Mouse (Mus musculus): Measurements from ENCODE around the gene Scd2. TPM values are rescaled to one million over a fixed set of nuclear protein-coding genes. Genes with fewer than 3 reads are reported as not detected.

The Scd2 gene
- total and polyA plus RNA-seq, 2 experiments from 2014 or later, result 61.2 to 307 TPM

GRCm38 (mm10) chr19:44302901-44303300, 9.4 kb downstream of the Scd2 start:
- no peak for ATAC-seq (ENCODE audit: insufficient read depth, low read depth)

DNA sequence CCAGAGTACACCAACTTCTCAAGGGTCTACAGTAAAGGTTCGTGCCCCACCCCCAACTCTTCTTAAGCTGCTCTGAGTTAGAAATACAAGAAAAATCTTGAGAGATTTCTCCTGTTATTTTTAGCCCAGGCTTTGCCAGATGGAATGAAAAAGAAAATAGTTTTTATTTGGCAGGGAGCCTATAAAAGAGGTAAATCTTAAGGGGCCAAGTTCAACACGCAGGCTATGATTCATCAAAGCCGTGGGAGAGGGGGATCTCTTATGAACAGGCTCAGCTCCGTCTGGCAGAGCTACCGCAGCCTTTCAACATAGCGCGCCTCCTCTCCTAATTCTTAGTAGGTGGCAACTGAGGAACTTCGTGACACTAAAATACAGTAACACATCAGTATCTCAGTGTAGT, 10.0 kb downstream of the Scd2 start:
- WGBS, result 53% methylated on average over 8 of the region's 8 CpGs
- H3K4me1 ChIP-seq (ENCODE audit: control insufficient read depth, insufficient read depth), result peaks cover 14% of the 10 kb centered on the region
- no peak overlapping the region for H3K27ac ChIP-seq (ENCODE audit: low read depth)

More at GRCm38 (mm10) chr19:44302901-44303300, 9.4 kb downstream of the Scd2 start:
- 78% methylated on average over 11 of the region's 11 CpGs for WGBS
- TF ChIP-seq EP300 (IDR thresholded peaks at IDR 0.05; ENCODE audit: low read depth), result no peak
- no peak for TF ChIP-seq CTCF (IDR thresholded peaks at IDR 0.05; ENCODE audit: low read depth)
- peaks cover 93% of the 10 kb centered on the region for H3K36me3 ChIP-seq (replicated peaks; ENCODE audit: control insufficient read depth, insufficient read depth, low read length)
- no peak overlapping the region for H3K27ac ChIP-seq (ENCODE audit: low read depth)
- no peak overlapping the region for H3K9ac ChIP-seq (replicated peaks; ENCODE audit: low read depth, low read length)
- no peaks in the 10 kb centered on the region for H3K27me3 ChIP-seq (ENCODE audit: control insufficient read depth, insufficient read depth, low read length)
- no peak overlapping the region for H3K4me2 ChIP-seq (ENCODE audit: low read depth, low read length)
- H3K4me1 ChIP-seq (ENCODE audit: control insufficient read depth, insufficient read depth), result peaks cover 20% of the 10 kb centered on the region
- H3K4me3 ChIP-seq (ENCODE audit: low read depth, low read length), result no peak overlapping the region
- no peak for DNase-seq (ENCODE audit: low spot score)
- no peaks in the 10 kb centered on the region for H3K9me3 ChIP-seq (replicated peaks; ENCODE audit: control insufficient read depth, low read length)

GRCm38 (mm10) chr19:44304419-44304818, 10.9 kb downstream of the Scd2 start:
- H3K36me3 ChIP-seq (replicated peaks; ENCODE audit: control insufficient read depth, insufficient read depth, low read length), result peaks cover 84% of the 10 kb centered on the region
- H3K4me1 ChIP-seq (ENCODE audit: control insufficient read depth, insufficient read depth), result peaks cover 5% of the 10 kb centered on the region; the same call in 1 of the 2 replicates
- DNase-seq (ENCODE audit: low spot score), result no peak
- no peak overlapping the region for H3K4me3 ChIP-seq (ENCODE audit: low read depth, low read length)
- no peak overlapping the region for H3K4me2 ChIP-seq (ENCODE audit: low read depth, low read length)
- WGBS, result 85% methylated on average over 10 of the region's 10 CpGs
- H3K9ac ChIP-seq (replicated peaks; ENCODE audit: low read depth, low read length), result no peak overlapping the region
- ATAC-seq (ENCODE audit: insufficient read depth, low read depth), result no peak
- no peaks in the 10 kb centered on the region for H3K9me3 ChIP-seq (replicated peaks; ENCODE audit: control insufficient read depth, low read length)
- TF ChIP-seq CTCF (IDR thresholded peaks at IDR 0.05; ENCODE audit: low read depth) (no peak), EP300 (IDR thresholded peaks at IDR 0.05; ENCODE audit: low read depth) (no peak)
- no peak overlapping the region for H3K27ac ChIP-seq (ENCODE audit: low read depth)
- H3K27me3 ChIP-seq (ENCODE audit: control insufficient read depth, insufficient read depth, low read length), result no peaks in the 10 kb centered on the region

More for the DNA sequence above, 10.0 kb downstream of the Scd2 start:
- Histone ChIP-seq H3K9ac (replicated peaks; ENCODE audit: low read depth, low read length) (no peak overlapping the region), H3K27me3 (ENCODE audit: control insufficient read depth, insufficient read depth, low read length) (no peaks in the 10 kb centered on the region), H3K36me3 (replicated peaks; ENCODE audit: control insufficient read depth, insufficient read depth, low read length) (peaks cover 92% of the 10 kb centered on the region), H3K4me3 (ENCODE audit: low read depth, low read length) (no peak overlapping the region), H3K4me2 (ENCODE audit: low read depth, low read length) (no peak overlapping the region), H3K9me3 (replicated peaks; ENCODE audit: control insufficient read depth, low read length) (no peaks in the 10 kb centered on the region)
- TF ChIP-seq EP300 (IDR thresholded peaks at IDR 0.05; ENCODE audit: low read depth) (no peak), CTCF (IDR thresholded peaks at IDR 0.05; ENCODE audit: low read depth) (no peak)
- DNase-seq (ENCODE audit: low spot score), result no peak
- ATAC-seq (ENCODE audit: insufficient read depth, low read depth), result no peak

DNA sequence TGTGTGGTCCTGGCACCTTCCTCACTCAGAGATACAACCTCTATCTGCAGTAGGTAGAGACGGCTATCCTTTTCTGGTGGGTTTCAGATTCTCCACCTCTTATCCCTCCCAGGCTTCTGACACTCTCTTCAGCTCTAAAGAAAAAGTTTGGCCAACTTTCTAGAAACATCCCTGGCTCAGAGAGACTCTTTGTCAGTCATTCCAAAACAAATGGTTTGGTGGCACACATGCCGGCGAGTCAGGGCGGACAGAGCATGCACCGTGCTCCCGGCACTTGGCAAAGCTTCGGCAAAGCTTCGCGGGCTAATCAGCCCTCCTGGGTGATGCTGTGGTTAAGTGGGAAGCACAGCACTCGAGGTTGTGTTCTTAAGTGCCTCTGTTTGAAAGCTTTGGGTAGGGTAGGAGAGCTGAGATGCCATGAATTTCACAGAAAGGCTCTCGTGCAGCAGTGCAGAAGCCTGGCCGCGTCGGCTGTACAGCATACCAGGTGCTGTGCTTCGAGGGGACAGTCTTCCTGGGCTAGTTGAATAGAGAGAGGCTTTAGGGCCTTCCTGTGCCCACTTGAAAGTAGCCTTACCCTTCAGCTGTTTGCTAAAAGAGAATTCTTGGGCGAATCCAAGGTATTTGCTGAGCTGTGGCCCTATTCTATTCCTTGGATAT, 11.5 kb downstream of the Scd2 start:
- Histone ChIP-seq H3K9me3 (replicated peaks; ENCODE audit: control insufficient read depth, low read length) (no peaks in the 10 kb centered on the region), H3K4me1 (ENCODE audit: control insufficient read depth, insufficient read depth) (peaks cover 4% of the 10 kb centered on the region; the same call in 1 of the 2 replicates), H3K36me3 (replicated peaks; ENCODE audit: control insufficient read depth, insufficient read depth, low read length) (peaks cover 81% of the 10 kb centered on the region), H3K4me3 (ENCODE audit: low read depth, low read length) (no peak overlapping the region), H3K27ac (ENCODE audit: low read depth) (no peak overlapping the region), H3K9ac (replicated peaks; ENCODE audit: low read depth, low read length) (no peak overlapping the region), H3K4me2 (ENCODE audit: low read depth, low read length) (no peak overlapping the region), H3K27me3 (ENCODE audit: control insufficient read depth, insufficient read depth, low read length) (no peaks in the 10 kb centered on the region)
- 83% methylated on average over 16 of the region's 16 CpGs for WGBS
- TF ChIP-seq CTCF (IDR thresholded peaks at IDR 0.05; ENCODE audit: low read depth), result no peak
- TF ChIP-seq EP300 (IDR thresholded peaks at IDR 0.05; ENCODE audit: low read depth), result no peak
- DNase-seq (ENCODE audit: low spot score), result no peak
- no peak for ATAC-seq (ENCODE audit: insufficient read depth, low read depth)

- H3K36me3 ChIP-seq (replicated peaks; ENCODE audit: control insufficient read depth, insufficient read depth, low read length), result peaks cover 75% of the 10 kb centered on the region
- no peak overlapping the region for H3K27ac ChIP-seq (ENCODE audit: low read depth)
- DNase-seq (ENCODE audit: low spot score) (no peak), ATAC-seq (ENCODE audit: insufficient read depth, low read depth) (no peak)
- H3K4me3 ChIP-seq (ENCODE audit: low read depth, low read length), result no peak overlapping the region
- no peaks in the 10 kb centered on the region for H3K9me3 ChIP-seq (replicated peaks; ENCODE audit: control insufficient read depth, low read length)
- H3K4me2 ChIP-seq (ENCODE audit: low read depth, low read length), result no peak overlapping the region
- TF ChIP-seq EP300 (IDR thresholded peaks at IDR 0.05; ENCODE audit: low read depth) (no peak), CTCF (IDR thresholded peaks at IDR 0.05; ENCODE audit: low read depth) (no peak)
- peaks cover 4% of the 10 kb centered on the region; the same call in 1 of the 2 replicates for H3K4me1 ChIP-seq (ENCODE audit: control insufficient read depth, insufficient read depth)
- 89% methylated on average over 15 of the region's 15 CpGs for WGBS
- no peak overlapping the region for H3K9ac ChIP-seq (replicated peaks; ENCODE audit: low read depth, low read length)
- H3K27me3 ChIP-seq (ENCODE audit: control insufficient read depth, insufficient read depth, low read length), result no peaks in the 10 kb centered on the region
Observed at GRCm38 (mm10) chr19:44305701-44306100, 12.2 kb downstream of the Scd2 start.

DNA sequence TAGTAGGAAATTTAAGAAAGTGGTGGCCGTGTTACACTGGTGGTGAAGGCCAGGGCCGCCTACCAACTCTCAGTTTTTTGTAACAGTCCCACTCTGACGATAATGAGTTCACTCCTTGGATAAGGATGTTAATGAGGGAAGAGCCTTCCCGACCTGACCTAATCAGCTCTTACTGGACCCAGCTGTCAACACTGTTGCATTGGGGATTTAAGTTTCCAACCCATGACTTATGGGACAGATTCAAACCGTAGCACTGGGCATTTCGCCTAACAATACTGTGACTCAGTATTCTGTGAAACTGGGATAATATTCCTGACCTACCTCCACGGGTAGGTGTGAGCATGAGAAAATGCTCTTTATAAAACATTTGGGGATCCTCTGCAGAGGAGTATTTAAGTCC, 12.7 kb downstream of the Scd2 start:
- H3K4me1 ChIP-seq (ENCODE audit: control insufficient read depth, insufficient read depth), result peaks cover 7% of the 10 kb centered on the region; the same call in 1 of the 2 replicates
- no peak for ATAC-seq (ENCODE audit: insufficient read depth, low read depth)
- H3K9ac ChIP-seq (replicated peaks; ENCODE audit: low read depth, low read length), result no peak overlapping the region
- H3K27me3 ChIP-seq (ENCODE audit: control insufficient read depth, insufficient read depth, low read length), result no peaks in the 10 kb centered on the region
- 51% methylated on average over 7 of the region's 7 CpGs for WGBS
- H3K9me3 ChIP-seq (replicated peaks; ENCODE audit: control insufficient read depth, low read length), result no peaks in the 10 kb centered on the region
- no peak overlapping the region for H3K4me3 ChIP-seq (ENCODE audit: low read depth, low read length)
- no peak for DNase-seq (ENCODE audit: low spot score)
- no peak overlapping the region for H3K27ac ChIP-seq (ENCODE audit: low read depth)
- H3K4me2 ChIP-seq (ENCODE audit: low read depth, low read length), result no peak overlapping the region
- TF ChIP-seq CTCF (IDR thresholded peaks at IDR 0.05; ENCODE audit: low read depth) (no peak), EP300 (IDR thresholded peaks at IDR 0.05; ENCODE audit: low read depth) (no peak)
- peaks cover 70% of the 10 kb centered on the region for H3K36me3 ChIP-seq (replicated peaks; ENCODE audit: control insufficient read depth, insufficient read depth, low read length)
